Mouse (Mus musculus): Measurements from ENCODE around the gene Ints1. TPM values are rescaled to one million over a fixed set of nuclear protein-coding genes. Genes with fewer than 3 reads are reported as not detected.

The Ints1 gene
- total RNA-seq, 1 experiment: 164 TPM

- Histone ChIP-seq H3K36me3 (ENCODE audit: control insufficient read depth, insufficient read depth, low read length, poor library complexity, severe bottlenecking) (no peaks in the 10 kb centered on the region), H3K27ac (ENCODE audit: insufficient read depth, low read depth, low read length, poor library complexity, severe bottlenecking) (no peak overlapping the region), H3K9me3 (ENCODE audit: control insufficient read depth, insufficient read depth, low read depth, low read length) (no peaks in the 10 kb centered on the region), H3K4me1 (ENCODE audit: control insufficient read depth in 2 of 2, insufficient read depth in 2 of 2, low read length in 2 of 2, poor library complexity in 1 of 2) (peaks cover 0 to 5% of the 10 kb centered on the region in 2 experiments; a peak in 2 of 4 replicates), H3K9ac (ENCODE audit: insufficient read depth, low read depth, low read length, poor library complexity, severe bottlenecking) (no peak overlapping the region), H3K4me3 (ENCODE audit: insufficient read depth in 1 of 2, low read depth in 1 of 2, low read length in 2 of 2, poor library complexity in 1 of 2, severe bottlenecking in 1 of 2) (no peak overlapping the region)
- no peak for TF ChIP-seq ZNF384 (IDR thresholded peaks at IDR 0.05; ENCODE audit: low read depth, low read length)
- TF ChIP-seq CHD2 (IDR thresholded peaks at IDR 0.05; ENCODE audit: low read depth, low read length): no peak
- no peak for TF ChIP-seq HCFC1 (IDR thresholded peaks at IDR 0.05; ENCODE audit: borderline replicate concordance, insufficient read depth, low read length)
- no peak for TF ChIP-seq ZC3H11A (IDR thresholded peaks at IDR 0.05; ENCODE audit: borderline replicate concordance, low read depth, low read length)
- TF ChIP-seq MAFK (IDR thresholded peaks at IDR 0.05; ENCODE audit: insufficient read depth, low read depth, low read length): no peak
- no peak for DNase-seq (ENCODE audit: low read depth, low spot score)
- in situ Hi-C loops (cut with MboI; ENCODE audit: low sequenced_read_pairs in 2 of 2, unreplicated experiment in 2 of 2): no loop called here
Measured at GRCm38 (mm10) chr5:139734016-139734415, 41.5 kb downstream of the Ints1 start.

GRCm38 (mm10) chr5:139732634-139733107 lies 42.8 kb downstream of the Ints1 start:
- Histone ChIP-seq H3K9me3 (ENCODE audit: control insufficient read depth, insufficient read depth, low read depth, low read length) (no peaks in the 10 kb centered on the region), H3K4me1 (ENCODE audit: control insufficient read depth in 2 of 2, insufficient read depth in 2 of 2, low read length in 2 of 2, poor library complexity in 1 of 2) (peaks cover 0 to 5% of the 10 kb centered on the region in 2 experiments; a peak in 2 of 4 replicates), H3K9ac (ENCODE audit: insufficient read depth, low read depth, low read length, poor library complexity, severe bottlenecking) (no peak overlapping the region), H3K4me3 (ENCODE audit: insufficient read depth in 1 of 2, low read depth in 1 of 2, low read length in 2 of 2, poor library complexity in 1 of 2, severe bottlenecking in 1 of 2) (no peak overlapping the region), H3K27ac (ENCODE audit: insufficient read depth, low read depth, low read length, poor library complexity, severe bottlenecking) (no peak overlapping the region), H3K36me3 (ENCODE audit: control insufficient read depth, insufficient read depth, low read length, poor library complexity, severe bottlenecking) (no peaks in the 10 kb centered on the region)
- no peak for TF ChIP-seq HCFC1 (IDR thresholded peaks at IDR 0.05; ENCODE audit: borderline replicate concordance, insufficient read depth, low read length)
- TF ChIP-seq CHD2 (IDR thresholded peaks at IDR 0.05; ENCODE audit: low read depth, low read length): no peak
- no peak for TF ChIP-seq MAFK (IDR thresholded peaks at IDR 0.05; ENCODE audit: insufficient read depth, low read depth, low read length)
- TF ChIP-seq ZC3H11A (IDR thresholded peaks at IDR 0.05; ENCODE audit: borderline replicate concordance, low read depth, low read length): no peak
- in situ Hi-C loops (cut with MboI; ENCODE audit: low sequenced_read_pairs in 2 of 2, unreplicated experiment in 2 of 2): no loop called here
- no peak for DNase-seq (ENCODE audit: low read depth, low spot score)

DNA sequence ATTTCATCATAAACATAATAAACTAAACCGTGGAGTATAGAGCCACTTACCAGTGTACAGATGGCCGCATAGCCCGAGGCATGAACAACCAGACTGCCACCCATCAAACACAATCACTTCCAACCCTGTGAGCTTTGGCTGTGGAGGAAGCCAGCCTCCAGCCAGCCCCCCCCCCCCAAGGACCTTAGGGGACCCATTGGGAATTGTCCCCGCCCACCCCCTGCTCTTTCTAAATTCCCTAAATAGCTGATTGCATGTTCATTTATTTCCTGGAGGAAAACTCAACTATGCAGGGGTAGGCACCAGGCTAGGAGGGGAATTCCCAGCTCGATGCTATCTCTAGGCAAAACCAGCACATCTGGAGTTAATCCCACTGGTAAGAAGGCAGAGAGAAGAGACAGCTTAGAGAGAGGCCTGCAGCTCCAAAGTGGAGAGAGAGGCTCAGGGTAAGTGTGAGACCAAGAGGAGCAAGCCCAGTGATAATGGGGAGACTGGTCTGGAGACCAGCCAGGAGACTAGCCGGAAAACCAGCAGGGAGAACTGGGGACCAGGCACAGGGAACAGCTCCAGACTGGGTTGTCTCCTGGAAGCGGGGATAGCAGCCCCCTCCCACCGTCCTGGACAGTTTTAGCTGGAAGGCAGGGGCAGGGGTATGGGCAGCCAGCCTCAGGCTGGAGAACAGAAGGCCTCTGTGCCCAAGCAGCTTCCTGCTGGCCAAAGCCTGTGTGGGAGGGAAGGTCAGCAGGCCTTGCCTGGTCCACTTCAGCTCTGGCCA lies 44.6 kb downstream of the Ints1 start:
- Histone ChIP-seq H3K4me1 (ENCODE audit: control insufficient read depth in 2 of 2, insufficient read depth in 2 of 2, low read length in 2 of 2, poor library complexity in 1 of 2) (peaks cover 0 to 2% of the 10 kb centered on the region in 2 experiments; a peak in 1 of 4 replicates), H3K27ac (ENCODE audit: insufficient read depth, low read depth, low read length, poor library complexity, severe bottlenecking) (no peak overlapping the region), H3K4me3 (ENCODE audit: insufficient read depth in 1 of 2, low read depth in 1 of 2, low read length in 2 of 2, poor library complexity in 1 of 2, severe bottlenecking in 1 of 2) (no peak overlapping the region), H3K9ac (ENCODE audit: insufficient read depth, low read depth, low read length, poor library complexity, severe bottlenecking) (no peak overlapping the region), H3K36me3 (ENCODE audit: control insufficient read depth, insufficient read depth, low read length, poor library complexity, severe bottlenecking) (no peaks in the 10 kb centered on the region), H3K9me3 (ENCODE audit: control insufficient read depth, insufficient read depth, low read depth, low read length) (no peaks in the 10 kb centered on the region)
- no peak for DNase-seq (ENCODE audit: low read depth, low spot score)
- in situ Hi-C loops (cut with MboI; ENCODE audit: low sequenced_read_pairs in 2 of 2, unreplicated experiment in 2 of 2): no loop called here
- no peak for TF ChIP-seq HCFC1 (IDR thresholded peaks at IDR 0.05; ENCODE audit: borderline replicate concordance, insufficient read depth, low read length)
- no peak for TF ChIP-seq MAFK (IDR thresholded peaks at IDR 0.05; ENCODE audit: insufficient read depth, low read depth, low read length)
- no peak for TF ChIP-seq ZNF384 (IDR thresholded peaks at IDR 0.05; ENCODE audit: low read depth, low read length)
- TF ChIP-seq ZC3H11A (IDR thresholded peaks at IDR 0.05; ENCODE audit: borderline replicate concordance, low read depth, low read length): no peak
- no peak for TF ChIP-seq CHD2 (IDR thresholded peaks at IDR 0.05; ENCODE audit: low read depth, low read length)

DNA sequence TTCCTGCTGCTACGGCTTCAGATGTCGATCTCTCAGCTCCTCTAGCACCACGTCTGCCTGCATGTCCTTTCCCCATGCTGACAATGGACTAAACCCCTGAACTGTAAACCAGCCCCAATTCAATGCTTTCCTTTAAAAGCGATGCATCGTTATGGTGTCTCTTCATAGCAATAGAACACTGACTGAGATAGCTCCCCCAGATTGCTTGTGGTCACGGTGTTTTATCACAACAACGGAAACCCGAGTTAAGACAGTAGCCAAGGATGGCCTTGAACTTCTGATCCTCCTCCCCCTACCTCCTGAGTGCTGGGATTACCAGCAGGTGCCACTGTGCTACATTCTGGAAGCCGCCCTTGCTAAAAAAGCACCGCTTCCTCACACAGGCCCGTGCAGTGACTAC lies 48.2 kb downstream of the Ints1 start:
- Histone ChIP-seq H3K4me1 (ENCODE audit: control insufficient read depth in 2 of 2, insufficient read depth in 2 of 2, low read length in 2 of 2, poor library complexity in 1 of 2) (peaks cover 0 to 18% of the 10 kb centered on the region in 2 experiments; a peak in 1 of 4 replicates), H3K4me3 (ENCODE audit: insufficient read depth in 1 of 2, low read depth in 1 of 2, low read length in 2 of 2, poor library complexity in 1 of 2, severe bottlenecking in 1 of 2) (no peak overlapping the region), H3K9ac (ENCODE audit: insufficient read depth, low read depth, low read length, poor library complexity, severe bottlenecking) (no peak overlapping the region), H3K36me3 (ENCODE audit: control insufficient read depth, insufficient read depth, low read length, poor library complexity, severe bottlenecking) (no peaks in the 10 kb centered on the region), H3K9me3 (ENCODE audit: control insufficient read depth, insufficient read depth, low read depth, low read length) (no peaks in the 10 kb centered on the region), H3K27ac (ENCODE audit: insufficient read depth, low read depth, low read length, poor library complexity, severe bottlenecking) (no peak overlapping the region)
- in situ Hi-C loops (cut with MboI; ENCODE audit: low sequenced_read_pairs in 2 of 2, unreplicated experiment in 2 of 2): no loop called here
- TF ChIP-seq HCFC1 (IDR thresholded peaks at IDR 0.05; ENCODE audit: borderline replicate concordance, insufficient read depth, low read length) (no peak), ZC3H11A (IDR thresholded peaks at IDR 0.05; ENCODE audit: borderline replicate concordance, low read depth, low read length) (no peak), CHD2 (IDR thresholded peaks at IDR 0.05; ENCODE audit: low read depth, low read length) (no peak)
- DNase-seq (ENCODE audit: low read depth, low spot score): no peak

Measured in ES-E14 (cell line).